Mouse (Mus musculus): ENCODE measurements at regions not wholly inside any gene's neighbourhood (a gene's known extent, or its start where the extent isn't known, plus 50 kb on each side); places are given as distances from the start of the nearest gene placed in this dataset.

- TF ChIP-seq CTCF (IDR thresholded peaks at IDR 0.05; ENCODE audit: borderline replicate concordance, insufficient read depth, low read length) (no peak), POLR2A (IDR thresholded peaks at IDR 0.05; ENCODE audit: low read depth, low read length) (no peak)
Observed at GRCm38 (mm10) chr11:24473368-24474010, 395.6 kb downstream of the Bcl11a start.

All from embryonic fibroblast, embryonic 13.5 days (primary cell).